Mouse (Mus musculus) forebrain, embryonic 14.5 days (tissue): Measurements from ENCODE around the gene Slc4a1ap. TPM values are rescaled to one million over a fixed set of nuclear protein-coding genes. Genes with fewer than 3 reads are reported as not detected.

Experiments used
- ATAC-seq: fragments of 200-750 bp; cut with Nextera tagmentation; 2 replicates; pipeline ENCODE4 v1.8.0; 2017; ENCODE audit warnings: mild to moderate bottlenecking, moderate library complexity
- DNase-seq: peaks from one replicate; pipeline ENCODE4 v3.0.0-alpha.2; 2015; ENCODE audit warnings: low spot score
- H3K27ac ChIP-seq: fragments of 300-500 bp; sonication (generic); 2 replicates; pipeline ENCODE4 v1.5.1; 2014; ENCODE audit warnings: low read depth, mild to moderate bottlenecking, control low read depth, low read length, moderate library complexity
- H3K27me3 ChIP-seq: fragments of 300-500 bp; sonication (generic); replicated peaks from 2 replicates; pipeline ENCODE4 v1.6.1; 2014; ENCODE audit warnings: low read length, control low read depth, mixed read lengths; ENCODE audit not compliant: control insufficient read depth, insufficient read depth
- H3K36me3 ChIP-seq: fragments of 300-500 bp; sonication (generic); 2 replicates; pipeline ENCODE4 v1.6.1; 2014; ENCODE audit warnings: low read length, control low read depth; ENCODE audit not compliant: control insufficient read depth, insufficient read depth
- H3K4me1 ChIP-seq: fragments of 300-500 bp; sonication (generic); 2 replicates; pipeline ENCODE4 v1.6.1; 2014; ENCODE audit warnings: antibody characterized with exemption, low read length, control low read depth; ENCODE audit not compliant: control insufficient read depth, insufficient read depth
- H3K4me2 ChIP-seq: fragments of 300-500 bp; sonication (generic); 2 replicates; pipeline ENCODE4 v1.6.1; 2014; ENCODE audit warnings: mild to moderate bottlenecking, control low read depth, low read length
- H3K4me3 ChIP-seq: fragments of 300-500 bp; sonication (generic); 2 replicates; pipeline ENCODE4 v1.5.1; 2014; ENCODE audit warnings: low read depth, low read length, control low read depth
- H3K9ac ChIP-seq: fragments of 300-500 bp; sonication (generic); 2 replicates; pipeline ENCODE4 v1.6.1; 2014; ENCODE audit warnings: mild to moderate bottlenecking, low read length, control low read depth, moderate library complexity
- H3K9me3 ChIP-seq: fragments of 300-500 bp; sonication (generic); replicated peaks from 2 replicates; pipeline ENCODE4 v1.6.1; 2016; ENCODE audit warnings: low read length, control low read depth, mixed read lengths; ENCODE audit not compliant: control insufficient read depth
- WGBS: fragments of 180-500 bp; shearing (Covaris S2); extraction: QIAGEN DNeasy Blood & Tissue Kit; methylation state at CpG from one replicate; pipeline ENCODE4 v1.1.7; 2014; 5-methylcytosine and 5-hydroxymethylcytosine counted together
- polyA plus RNA-seq: library from polyadenylated mRNA; unstranded; fragments of >200 nt; fragmentation: Nextera tagmentation; extraction: Ambion mirVana; gene quantifications from 2 replicates; pipeline ENCODE4 v1.2.1, GENCODE M21; 2014

The Slc4a1ap gene
- polyA plus RNA-seq, 1 experiment from 2014 or later = 20.9 TPM

- ATAC-seq (peak; percentile 23; the same call in 1 of the 2 replicates), DNase-seq (peak; percentile 91)
- Histone ChIP-seq H3K9ac (no peak overlapping the region), H3K4me2 (no peak overlapping the region), H3K27ac (no peak overlapping the region), H3K4me1 (no peaks in the 10 kb centered on the region), H3K36me3 (peaks cover 30% of the 10 kb centered on the region), H3K27me3 (no peaks in the 10 kb centered on the region), H3K9me3 (no peaks in the 10 kb centered on the region), H3K4me3 (no peak overlapping the region)
- 10% methylated on average over 6 of the region's 6 CpGs for WGBS
Observed at GRCm38 (mm10) chr5:31563496-31563895, 36.7 kb downstream of the Slc4a1ap start.

- no peak overlapping the region for H3K4me2 ChIP-seq
- WGBS = 48% methylated on average over 7 of the region's 7 CpGs
- ATAC-seq (no peak), DNase-seq (no peak)
- H3K9me3 ChIP-seq = no peaks in the 10 kb centered on the region
- H3K36me3 ChIP-seq = peaks cover 30% of the 10 kb centered on the region
- no peaks in the 10 kb centered on the region for H3K27me3 ChIP-seq
- no peak overlapping the region for H3K9ac ChIP-seq
- no peaks in the 10 kb centered on the region for H3K4me1 ChIP-seq
- H3K4me3 ChIP-seq = no peak overlapping the region
- H3K27ac ChIP-seq = no peak overlapping the region
Observed at GRCm38 (mm10) chr5:31563905-31564304, 37.1 kb downstream of the Slc4a1ap start.

GRCm38 (mm10) chr5:31564976-31565375 lies 38.2 kb downstream of the Slc4a1ap start:
- Histone ChIP-seq H3K9ac (no peak overlapping the region), H3K4me3 (no peak overlapping the region), H3K4me2 (no peak overlapping the region), H3K9me3 (no peaks in the 10 kb centered on the region), H3K27me3 (no peaks in the 10 kb centered on the region), H3K4me1 (no peaks in the 10 kb centered on the region), H3K27ac (no peak overlapping the region), H3K36me3 (peaks cover 20% of the 10 kb centered on the region)
- DNase-seq = no peak
- 90% methylated on average over 4 of the region's 4 CpGs for WGBS
- ATAC-seq = no peak

DNA sequence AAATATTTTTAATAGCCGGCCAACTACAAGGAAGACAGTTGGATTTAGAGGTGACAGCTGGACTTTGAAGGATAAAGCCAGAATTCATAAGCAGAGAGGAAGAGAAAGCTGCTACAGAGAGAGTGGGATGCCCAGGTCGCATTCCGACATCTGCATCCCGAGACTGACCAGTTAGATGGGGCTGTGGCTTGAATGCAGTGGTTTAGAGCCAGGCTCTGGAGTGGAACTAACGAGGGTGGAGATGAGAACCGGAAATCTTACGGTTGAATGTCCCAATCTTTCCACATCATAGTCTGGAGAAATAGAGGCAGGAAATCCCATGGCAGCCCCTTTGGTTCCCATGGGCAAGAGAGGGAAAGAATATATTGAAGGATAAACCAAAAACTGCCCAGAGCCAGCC lies 39.2 kb downstream of the Slc4a1ap start:
- Histone ChIP-seq H3K36me3 (peaks cover 14% of the 10 kb centered on the region), H3K4me1 (no peaks in the 10 kb centered on the region), H3K4me3 (no peak overlapping the region), H3K27ac (no peak overlapping the region), H3K9ac (no peak overlapping the region), H3K9me3 (no peaks in the 10 kb centered on the region), H3K27me3 (no peaks in the 10 kb centered on the region), H3K4me2 (no peak overlapping the region)
- DNase-seq (no peak), ATAC-seq (no peak)
- 62% methylated on average over 7 of the region's 7 CpGs for WGBS

DNA sequence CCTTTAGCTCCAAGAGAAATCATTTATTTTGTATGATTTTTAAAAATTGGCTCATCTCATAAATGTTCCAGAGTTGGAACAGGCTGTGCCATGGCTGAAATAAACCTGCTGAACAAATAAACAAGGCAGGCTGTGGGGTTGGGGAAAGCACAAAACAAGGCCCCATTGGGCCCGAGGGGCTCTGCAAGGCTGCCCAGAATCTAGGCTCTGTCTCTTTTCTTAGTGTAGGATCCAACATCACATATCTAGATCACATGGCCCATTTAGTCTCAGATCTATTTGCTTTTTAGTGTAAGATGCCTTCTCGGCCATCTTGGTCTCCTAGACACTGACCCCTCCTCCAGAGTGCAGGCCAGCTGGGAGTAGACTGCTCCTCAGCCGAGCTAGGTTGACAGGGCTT lies 39.7 kb downstream of the Slc4a1ap start:
- no peak overlapping the region for H3K27ac ChIP-seq
- 58% methylated on average over 3 of the region's 3 CpGs for WGBS
- no peak for ATAC-seq
- H3K9me3 ChIP-seq = no peaks in the 10 kb centered on the region
- no peaks in the 10 kb centered on the region for H3K27me3 ChIP-seq
- H3K9ac ChIP-seq = no peak overlapping the region
- H3K4me1 ChIP-seq = no peaks in the 10 kb centered on the region
- H3K4me3 ChIP-seq = no peak overlapping the region
- no peak for DNase-seq
- H3K4me2 ChIP-seq = no peak overlapping the region
- peaks cover 14% of the 10 kb centered on the region for H3K36me3 ChIP-seq

DNA sequence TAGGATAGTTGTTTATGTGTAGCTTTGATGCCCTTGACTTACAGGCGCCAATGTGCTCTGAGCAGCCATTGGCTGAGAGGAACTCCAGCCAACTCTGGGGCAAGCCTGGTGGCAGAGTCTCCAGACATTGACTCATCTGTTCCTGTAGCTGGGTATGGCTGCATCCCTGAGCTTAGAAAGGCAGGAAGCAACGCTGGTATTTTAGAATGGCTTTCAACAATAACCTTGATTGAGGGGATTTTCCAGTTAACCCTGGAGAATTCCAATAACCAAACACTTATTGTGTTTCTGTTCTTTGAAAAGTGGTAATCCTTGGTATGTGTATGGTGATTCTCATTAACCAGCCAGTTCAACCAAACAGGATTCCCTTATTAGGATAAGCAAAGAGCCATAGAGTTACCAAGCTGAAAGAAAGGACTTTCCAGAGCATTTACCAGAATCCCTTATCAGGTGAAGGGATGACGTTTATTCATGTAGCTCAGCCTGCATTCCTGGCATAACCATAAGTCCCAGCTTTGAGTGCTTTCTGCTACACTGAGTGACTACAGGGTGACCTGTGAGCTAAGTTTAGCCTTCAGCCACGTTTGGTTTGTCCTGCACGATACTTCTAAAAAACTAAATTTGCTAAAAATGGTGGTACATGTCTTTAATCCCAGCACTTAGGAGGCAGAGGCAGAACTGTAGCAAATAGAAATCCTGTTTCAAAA lies 41.3 kb downstream of the Slc4a1ap start:
- no peaks in the 10 kb centered on the region for H3K27me3 ChIP-seq
- H3K4me2 ChIP-seq = no peak overlapping the region
- H3K4me3 ChIP-seq = no peak overlapping the region
- no peak overlapping the region for H3K27ac ChIP-seq
- no peak for ATAC-seq
- no peaks in the 10 kb centered on the region for H3K9me3 ChIP-seq
- H3K36me3 ChIP-seq = no peaks in the 10 kb centered on the region
- H3K9ac ChIP-seq = no peak overlapping the region
- no peak for DNase-seq
- WGBS = 69% methylated on average over 5 of the region's 5 CpGs
- H3K4me1 ChIP-seq = no peaks in the 10 kb centered on the region

GRCm38 (mm10) chr5:31571023-31571608 lies 44.3 kb downstream of the Slc4a1ap start:
- no peak for DNase-seq
- ATAC-seq = no peak
- Histone ChIP-seq H3K4me2 (peak overlapping the region; percentile 23), H3K9me3 (no peaks in the 10 kb centered on the region), H3K9ac (0 out of 2 replicates have a peak overlapping the region, but pooled peaks have one; percentile 17), H3K36me3 (no peaks in the 10 kb centered on the region), H3K4me1 (no peaks in the 10 kb centered on the region), H3K4me3 (no peak overlapping the region), H3K27me3 (no peaks in the 10 kb centered on the region), H3K27ac (no peak overlapping the region; the same call in 1 of the 2 replicates)
- WGBS = 22% methylated on average over 20 of the region's 20 CpGs

GRCm38 (mm10) chr5:31573722-31574121 lies 46.9 kb downstream of the Slc4a1ap start:
- Histone ChIP-seq H3K9me3 (no peaks in the 10 kb centered on the region), H3K9ac (no peak overlapping the region), H3K36me3 (no peaks in the 10 kb centered on the region), H3K4me3 (no peak overlapping the region), H3K27me3 (no peaks in the 10 kb centered on the region), H3K4me2 (no peak overlapping the region), H3K27ac (no peak overlapping the region), H3K4me1 (no peaks in the 10 kb centered on the region)
- WGBS = 95% methylated on average over 3 of the region's 3 CpGs
- no peak for DNase-seq
- no peak for ATAC-seq

GRCm38 (mm10) chr5:31576539-31576975 lies 49.8 kb downstream of the Slc4a1ap start:
- DNase-seq (no peak), ATAC-seq (no peak)
- Histone ChIP-seq H3K9me3 (no peaks in the 10 kb centered on the region), H3K4me2 (no peak overlapping the region), H3K36me3 (no peaks in the 10 kb centered on the region), H3K4me1 (no peaks in the 10 kb centered on the region), H3K9ac (no peak overlapping the region), H3K27me3 (no peaks in the 10 kb centered on the region), H3K4me3 (no peak overlapping the region), H3K27ac (no peak overlapping the region)
- WGBS = 80% methylated on average over 6 of the region's 7 CpGs
